Mouse (Mus musculus) liver, embryonic 14.5 days (tissue): Measurements from ENCODE around the gene Rapgef4.

Experiments used
- CTCF ChIP-seq: IDR thresholded peaks from 2 replicates; pipeline ENCODE4 v1.5.1; 2016; ENCODE audit warnings: antibody characterized with exemption, low read depth, control low read depth
- EP300 ChIP-seq: IDR thresholded peaks from 2 replicates; pipeline ENCODE4 v1.6.1; 2016; ENCODE audit warnings: antibody characterized with exemption, low read depth

GRCm38 (mm10) chr2:72222736-72223455, 241.9 kb downstream of the Rapgef4 start:
- TF ChIP-seq CTCF (no peak), EP300 (no peak)
